Mouse (Mus musculus): ENCODE results near the gene Ppp2r1a.

The Ppp2r1a gene

DNA sequence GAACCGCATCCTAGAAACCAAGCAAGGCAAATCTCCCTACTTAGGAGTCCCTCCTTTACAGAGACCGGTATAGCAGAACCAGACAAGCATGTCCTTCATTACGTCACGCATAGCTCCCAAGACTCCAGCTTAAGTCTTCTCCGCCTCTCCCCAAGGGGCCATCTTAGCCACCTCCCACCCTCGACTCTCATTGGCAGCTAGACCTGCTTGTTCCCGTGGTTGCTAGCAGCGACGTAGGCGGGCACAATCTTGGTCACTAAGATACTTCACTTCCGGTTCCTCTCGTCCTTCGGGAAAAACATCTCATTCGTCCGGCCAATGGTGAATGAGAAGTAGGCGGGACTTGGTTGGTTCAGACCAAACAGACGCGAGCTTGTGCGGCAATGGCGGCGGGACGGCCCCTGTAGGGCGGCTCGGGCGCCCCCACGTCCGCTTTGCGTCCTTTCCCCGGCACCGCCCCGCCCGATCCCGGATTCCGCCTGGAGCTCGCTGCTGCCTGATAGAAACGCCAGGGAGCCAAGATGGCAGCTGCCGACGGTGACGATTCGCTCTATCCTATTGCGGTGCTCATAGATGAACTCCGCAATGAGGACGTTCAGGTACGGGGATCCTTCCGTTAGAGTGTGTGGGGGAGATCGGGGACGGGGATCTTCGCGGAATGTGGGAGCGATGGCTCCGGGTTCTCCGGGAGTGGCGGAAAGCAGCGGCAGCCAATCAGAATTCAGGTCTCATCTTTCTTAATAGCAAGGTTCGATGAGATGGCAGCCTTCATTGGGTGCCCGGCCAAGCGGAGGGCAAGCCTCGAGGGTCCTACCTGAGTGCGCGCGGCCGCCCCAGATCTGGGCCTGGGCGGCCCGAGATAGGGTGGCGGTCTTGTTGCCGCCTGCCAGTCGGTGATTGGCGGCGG lies at the start of gene Ppp2r1a:
Ppp2r1a (plus strand) TSS at position 327 of the 907 bp plus-strand sequence.
- peak; percentile 97 for DNase-seq

DNA sequence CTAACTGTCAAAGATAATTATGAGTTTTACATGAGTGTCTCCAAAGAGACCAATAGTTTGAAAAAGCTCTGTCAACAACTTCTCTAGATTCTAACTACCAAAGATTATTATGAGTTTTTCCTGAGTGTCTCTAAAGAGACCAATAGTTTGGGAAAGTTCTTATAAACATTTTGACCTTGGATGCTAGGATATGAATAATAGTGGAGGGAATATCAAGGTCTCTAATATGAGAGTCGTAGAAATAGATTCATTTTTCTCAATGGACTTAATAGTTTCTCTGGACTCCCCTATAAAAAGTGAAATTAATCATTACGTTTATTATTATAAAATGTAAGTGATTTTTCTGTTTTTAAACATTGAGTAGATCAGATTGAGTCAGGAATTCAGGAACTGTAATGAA lies 40.1 kb upstream of the Ppp2r1a start, which contains the start of gene Vmn1r231:
Vmn1r231 (minus strand) TSS at position 101 of the 400 bp plus-strand sequence.
- no peak for DNase-seq

DNA sequence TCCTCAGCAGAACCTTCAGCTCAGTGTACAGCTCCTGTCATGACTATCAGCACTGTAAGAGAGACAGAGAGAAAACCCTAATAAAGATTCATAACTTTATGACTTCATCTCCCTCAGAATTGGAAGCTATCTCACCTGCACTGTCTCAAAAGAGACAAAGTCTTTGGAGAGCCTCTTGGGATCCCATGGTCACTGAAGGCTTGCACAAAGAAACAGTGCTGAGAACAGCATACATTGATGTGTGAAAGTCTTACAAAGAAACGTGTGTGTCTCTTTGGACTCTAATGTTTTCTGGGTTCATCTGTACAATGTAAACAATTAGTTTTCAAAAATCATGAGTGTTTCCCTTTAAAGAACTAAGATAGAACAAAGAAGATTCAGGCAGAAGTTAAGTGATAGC lies 25.5 kb upstream of the Ppp2r1a start, which contains the start of gene Vmn1r232:
Vmn1r232 (minus strand) TSS at position 101 of the 400 bp plus-strand sequence.
- no peak for DNase-seq

DNA sequence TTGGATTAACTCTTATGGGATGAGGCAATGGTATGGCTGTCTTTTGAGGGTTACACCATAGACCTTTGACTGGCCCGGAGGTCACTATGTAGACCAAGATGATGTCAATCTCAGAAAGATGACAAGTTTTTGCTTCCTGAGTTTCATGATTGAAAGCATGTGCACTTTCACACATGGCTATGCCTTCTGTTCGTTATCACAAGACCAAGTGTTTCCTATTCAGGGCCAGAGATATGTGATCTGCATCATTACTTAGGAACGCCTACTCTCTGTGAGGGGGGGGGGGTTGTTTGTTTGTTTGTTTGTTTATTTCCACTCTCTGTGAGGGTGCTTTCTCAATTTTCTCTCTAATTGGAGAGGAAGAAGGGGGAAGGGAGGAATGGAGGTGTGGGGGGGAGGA lies 885 bp upstream of the Ppp2r1a start:
- no peak for DNase-seq

- DNase-seq = no peak
These were observed 985 bp downstream of the Ppp2r1a start for GRCm38 (mm10) chr17:20946026-20946565.

- DNase-seq = no peak
These were observed 1.5 kb downstream of the Ppp2r1a start for GRCm38 (mm10) chr17:20946636-20947035.

- no peak for DNase-seq
These were observed 15.3 kb downstream of the Ppp2r1a start for GRCm38 (mm10) chr17:20960386-20960785.

DNA sequence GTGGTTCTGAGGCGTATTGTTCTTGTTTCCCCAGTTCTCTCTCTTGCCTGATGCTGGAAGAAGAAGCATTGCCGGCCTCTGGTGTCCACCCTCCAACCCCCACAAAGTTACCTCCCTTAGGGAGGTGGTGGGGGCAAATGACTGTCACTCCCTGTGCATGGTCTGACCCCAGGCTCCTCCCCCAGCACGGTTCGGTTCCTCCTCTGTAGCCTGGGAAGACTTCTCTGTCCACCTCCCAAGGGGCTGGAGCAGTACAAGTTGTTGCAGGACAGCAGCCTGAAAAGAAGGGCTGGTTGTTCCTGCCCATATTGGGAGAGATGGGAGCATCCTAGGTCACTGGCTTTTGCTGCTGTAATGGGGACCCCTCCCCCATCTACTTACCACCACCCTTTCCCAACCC lies 20.3 kb downstream of the Ppp2r1a start:
- DNase-seq = no peak

DNA sequence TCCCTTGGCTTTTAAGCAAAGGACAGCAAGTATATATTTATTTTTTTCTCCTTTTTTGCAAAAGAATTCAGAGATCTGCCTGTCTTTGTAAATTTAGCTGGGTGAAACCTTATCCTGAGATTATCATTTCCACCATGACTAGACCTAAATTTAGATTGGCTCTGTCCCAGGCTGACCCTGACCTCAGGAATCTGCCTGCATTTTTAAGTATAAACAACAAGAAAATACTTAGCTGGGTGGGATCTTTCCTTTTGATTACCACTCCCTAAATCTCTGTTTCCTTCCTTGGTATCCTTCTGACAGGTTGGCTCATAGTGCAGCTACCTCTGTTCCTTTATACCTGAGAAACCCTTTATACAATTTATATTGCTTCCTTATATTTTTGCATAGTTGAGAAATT lies 21.6 kb downstream of the Ppp2r1a start:
- DNase-seq = no peak

GRCm38 (mm10) chr17:20993716-20994115 lies 48.6 kb downstream of the Ppp2r1a start:
- DNase-seq = no peak

DNA sequence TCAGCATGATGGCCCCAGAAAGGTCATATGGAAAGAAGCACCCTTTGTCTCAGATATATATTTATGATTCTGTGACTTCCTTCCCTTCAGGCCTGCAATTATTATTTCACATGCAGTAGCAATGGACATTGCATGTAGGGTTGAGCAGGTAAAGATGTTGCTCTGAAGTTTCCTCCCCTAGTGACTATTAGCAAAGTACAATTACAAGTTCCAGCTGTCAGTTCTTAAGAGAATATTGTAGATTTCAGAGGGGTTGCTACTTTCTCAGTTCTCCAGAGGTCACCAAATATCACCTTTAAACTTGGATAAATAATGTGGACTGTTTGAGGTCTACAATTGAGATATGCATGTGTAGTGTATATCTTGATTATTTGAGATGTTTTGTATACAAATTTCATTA lies 51.3 kb downstream of the Ppp2r1a start, which contains the start of gene Vmn1r233:
Vmn1r233 (minus strand) TSS at position 101 of the 400 bp plus-strand sequence.
- DNase-seq = no peak

DNA sequence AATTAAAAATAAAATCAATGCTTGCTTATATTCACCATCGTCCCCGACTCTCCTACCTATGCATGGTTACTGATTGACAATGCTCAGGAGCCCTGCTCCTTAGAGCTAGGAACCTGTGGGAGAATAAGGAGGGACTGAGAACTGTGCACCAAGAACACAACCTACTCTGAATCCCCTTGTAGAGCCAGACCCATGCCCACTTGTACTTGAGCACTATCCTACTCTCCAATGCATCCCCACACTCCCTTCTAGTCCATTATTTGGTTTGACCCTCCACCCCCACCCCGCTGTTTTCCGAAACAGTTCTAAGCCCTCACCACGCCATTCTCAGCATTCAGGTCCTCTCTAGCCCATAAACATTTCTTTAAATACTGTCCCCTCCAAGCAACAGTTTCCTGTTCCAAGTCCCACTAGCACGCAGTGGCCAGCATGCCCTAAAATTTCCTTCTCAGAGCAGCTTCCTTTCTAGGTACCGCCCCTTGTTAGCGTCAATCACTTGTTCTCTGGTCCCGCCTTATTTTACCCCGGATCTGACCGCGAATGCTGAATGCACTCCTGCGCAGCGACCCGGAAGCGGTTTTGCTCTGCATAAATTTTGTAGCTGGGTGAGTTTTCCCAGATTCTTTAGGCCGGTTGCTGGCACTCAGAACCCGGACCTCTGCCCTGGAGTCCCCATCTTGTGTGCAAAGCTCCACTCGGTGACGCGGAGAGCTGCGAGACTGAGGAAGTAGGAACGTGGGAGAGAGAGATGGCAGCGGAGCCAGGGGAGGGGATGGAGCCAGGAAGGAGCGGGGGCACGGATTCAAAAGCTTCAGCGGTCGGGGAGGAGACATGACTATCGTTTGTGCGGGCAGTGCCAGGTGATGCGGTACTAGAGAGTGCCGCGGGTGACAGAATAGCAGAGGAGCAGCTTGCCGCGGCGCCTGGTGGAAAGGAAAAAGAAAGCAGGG lies 63.5 kb downstream of the Ppp2r1a start, which contains the start of gene Zfp160:
Zfp160 (plus strand) TSS at position 522 of the 950 bp plus-strand sequence.
- peak; percentile 61 to 70 for DNase-seq

DNA sequence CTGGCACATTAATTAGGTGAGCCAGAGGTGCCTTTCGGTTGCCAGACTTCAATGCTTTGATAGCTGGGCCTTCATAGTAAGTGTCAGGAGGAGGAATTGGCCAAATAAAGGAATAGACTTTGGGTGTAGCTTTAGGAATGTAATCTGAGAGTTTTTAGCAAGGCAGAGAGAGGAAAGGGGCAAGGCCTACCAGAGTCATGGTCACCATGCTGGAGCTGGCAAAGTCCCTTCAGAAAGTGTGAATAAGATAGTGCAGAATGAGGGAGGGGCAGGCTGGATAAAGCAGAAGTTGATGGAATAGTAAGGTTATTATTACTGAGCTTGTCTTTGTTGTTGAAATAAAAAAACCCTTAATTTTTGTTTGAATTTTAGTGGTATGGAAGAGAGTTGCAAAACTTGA lies 64.6 kb downstream of the Ppp2r1a start:
- no peak for DNase-seq

Measured in spleen, adult 18-20 months (tissue).